Mouse (Mus musculus) T-cell, adult 2 months (primary cell): Measurements from ENCODE around the gene Ascl4.

Experiments
- DNase-seq: peaks from one replicate; pipeline ENCODE4 v3.0.0; 2022; ENCODE audit warnings: low spot score

Gene Ascl4

DNA sequence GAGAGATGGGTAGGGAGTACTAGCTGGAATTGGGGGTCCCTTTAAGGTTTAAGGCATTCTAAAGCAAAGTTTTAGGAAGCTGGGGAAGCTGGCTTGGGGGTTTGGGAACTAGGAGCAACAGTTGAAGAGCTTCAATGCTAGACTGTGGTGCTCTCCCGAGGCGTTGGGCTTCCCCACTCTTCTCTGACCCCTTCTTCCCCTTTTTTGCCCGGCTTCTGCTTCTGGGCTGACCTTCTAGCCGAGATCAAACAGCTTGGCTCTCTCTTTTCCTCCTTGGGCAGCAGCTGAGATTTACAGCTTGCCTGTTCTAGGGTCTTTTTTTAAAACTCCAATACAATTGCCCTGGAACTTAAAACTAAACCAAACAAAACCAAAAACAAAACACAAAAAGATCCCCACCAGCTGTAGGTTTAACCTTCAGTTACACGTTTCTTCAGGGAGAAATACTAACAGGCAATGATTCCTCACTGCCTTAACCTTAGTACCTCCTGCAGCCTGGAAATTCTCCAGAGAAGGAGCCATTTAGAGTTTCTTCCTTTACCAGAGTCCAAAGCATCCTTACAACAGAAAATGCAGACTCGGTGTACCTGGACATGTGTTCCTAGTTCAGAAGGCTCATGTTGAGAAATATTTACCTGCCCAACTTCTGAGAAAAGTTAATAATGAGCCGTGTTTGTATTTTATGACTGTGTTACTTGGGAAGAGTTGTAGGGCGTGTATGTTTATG is 42.6 kb downstream of the Ascl4 start:
- no peak for DNase-seq

DNA sequence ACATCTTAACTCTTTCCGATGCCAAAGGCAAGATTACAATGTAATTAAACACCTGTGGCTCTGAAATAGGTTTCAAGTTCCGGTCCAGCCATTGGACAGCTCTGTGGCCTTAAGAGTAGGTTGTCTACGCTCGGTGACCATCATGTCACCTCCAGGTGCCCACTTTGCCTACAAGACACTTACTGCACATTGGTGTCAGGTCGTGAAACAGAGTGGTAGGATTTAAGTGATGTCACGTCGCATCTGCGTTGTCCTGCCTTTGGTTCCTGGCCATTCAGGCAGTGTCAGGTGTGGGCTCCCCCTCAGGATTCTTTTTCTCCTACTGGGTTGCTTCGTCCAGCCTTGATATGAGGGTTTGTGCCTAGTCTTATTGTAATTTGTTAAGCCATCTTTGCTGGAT is 44.3 kb downstream of the Ascl4 start:
- DNase-seq = no peak

DNA sequence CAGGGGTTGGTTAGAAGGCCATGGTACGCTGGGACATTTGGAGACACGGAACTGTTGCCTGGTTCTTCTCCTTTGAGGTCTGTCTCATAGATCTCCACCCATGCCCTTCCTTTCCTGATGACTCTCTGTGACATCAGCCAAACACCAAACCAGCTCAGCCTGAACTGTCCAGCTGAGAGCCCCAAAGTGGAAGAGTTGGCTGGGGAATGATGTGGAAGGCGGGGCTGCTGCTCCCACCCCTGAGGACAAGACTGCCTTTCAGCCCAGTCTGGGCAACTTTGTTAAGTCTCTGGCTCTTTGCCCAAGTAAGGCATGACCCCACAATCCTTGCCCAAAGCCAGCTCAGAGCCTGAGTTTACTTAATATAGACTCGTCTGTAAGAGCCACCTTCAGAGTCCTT is 45.4 kb downstream of the Ascl4 start:
- DNase-seq = no peak

DNA sequence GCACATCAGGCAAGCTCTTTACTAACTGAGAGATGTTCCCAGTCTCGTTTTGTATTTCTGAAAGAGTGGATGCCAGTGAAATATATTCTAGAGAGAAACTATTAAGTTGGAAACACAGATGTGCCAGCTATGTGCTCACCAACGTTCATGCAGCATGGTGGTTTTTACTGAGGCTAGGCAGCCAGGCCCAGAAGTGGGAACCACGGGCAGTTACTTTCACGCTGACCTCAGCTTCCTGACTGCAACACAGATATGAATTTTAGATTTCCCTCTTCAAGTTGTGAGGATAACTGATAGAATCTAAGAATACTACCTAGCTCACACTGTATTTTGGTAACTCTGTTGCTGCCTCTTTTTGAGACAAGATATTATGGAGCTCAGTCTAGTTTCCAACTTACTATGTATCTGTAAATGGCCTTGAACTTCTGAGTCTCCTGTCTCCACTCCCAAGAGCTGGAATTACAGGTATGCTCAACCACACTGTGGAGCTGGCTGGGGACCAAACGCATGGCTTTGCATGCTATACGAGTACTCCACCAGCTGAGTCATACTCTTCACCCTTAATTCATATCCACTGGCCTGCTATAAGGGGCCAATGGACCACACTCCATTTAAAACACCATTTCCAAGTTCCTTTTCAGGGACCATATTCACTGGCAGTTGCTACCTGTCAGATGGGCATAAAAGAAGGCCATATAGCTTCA is 62.1 kb downstream of the Ascl4 start:
- no peak for DNase-seq

DNA sequence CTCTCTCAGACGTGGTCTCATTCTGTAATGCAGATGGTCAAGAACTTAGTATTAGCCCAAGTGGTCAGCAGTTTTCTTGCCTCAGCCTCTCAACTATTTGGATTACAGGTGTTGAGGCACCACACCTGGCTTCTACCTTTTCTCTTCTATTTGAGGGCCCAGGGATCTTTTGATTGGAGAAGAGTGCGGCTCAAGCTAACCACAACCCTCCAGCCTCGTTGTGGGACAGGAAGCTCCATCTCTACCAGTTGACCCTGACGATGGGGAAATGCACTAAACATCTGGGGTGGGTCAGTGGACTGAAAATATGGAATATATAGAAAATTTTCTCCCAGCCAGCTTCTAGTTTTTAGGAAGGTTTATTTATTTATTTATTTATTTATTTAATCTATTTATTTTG is 64.9 kb downstream of the Ascl4 start:
- DNase-seq = no peak

DNA sequence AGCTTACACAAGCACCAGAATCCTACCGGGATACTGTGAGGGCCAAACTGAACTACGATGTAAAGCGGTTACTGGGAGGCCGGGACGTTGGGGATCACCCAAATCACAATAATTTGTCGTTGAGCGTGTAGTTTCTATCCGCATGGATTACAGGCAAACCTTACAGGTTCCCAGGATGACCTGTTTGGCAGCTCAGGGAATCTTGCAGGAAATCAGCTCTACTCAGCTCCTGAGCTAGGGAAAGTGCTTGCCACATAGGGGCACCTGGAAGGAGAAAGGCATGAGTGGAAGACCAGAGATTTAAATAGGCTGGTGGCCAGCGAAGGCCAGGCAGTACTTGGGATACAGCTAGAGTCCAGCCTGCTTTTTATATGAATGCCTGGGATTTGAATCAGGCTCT is 66.4 kb downstream of the Ascl4 start:
- DNase-seq = no peak

DNA sequence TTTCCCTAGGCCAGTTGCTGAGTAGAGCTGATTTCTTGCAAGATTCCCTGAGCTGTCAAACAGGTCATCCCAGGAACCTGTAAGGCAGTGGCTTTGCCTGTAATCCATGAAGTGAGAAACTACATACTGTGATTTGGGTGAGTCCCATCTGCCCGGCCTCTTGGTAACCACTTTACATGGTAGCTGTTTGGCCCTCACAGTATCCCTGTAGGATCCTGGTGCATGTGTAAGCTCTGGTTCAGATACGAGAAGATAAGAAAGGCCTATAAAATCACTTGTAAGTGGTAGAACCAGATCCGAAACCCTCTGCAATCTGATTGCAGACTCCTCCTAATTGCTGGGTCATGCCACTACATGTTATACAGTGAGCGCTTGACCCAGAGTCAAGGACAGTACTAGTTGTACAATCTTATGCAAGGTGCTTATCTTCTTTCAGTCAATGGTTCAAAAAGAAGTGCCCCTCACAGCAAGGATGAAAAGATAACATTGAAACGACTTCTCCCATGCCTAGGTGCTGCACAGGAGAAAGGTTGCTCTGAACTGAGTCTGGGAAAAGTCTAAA is 67.1 kb downstream of the Ascl4 start:
- no peak for DNase-seq
